Mouse (Mus musculus) liver, embryonic 16.5 days (tissue): ENCODE data around the gene Cav3. TPM values are rescaled to one million over a fixed set of nuclear protein-coding genes. Genes with fewer than 3 reads are reported as not detected.

Source experiments
- ATAC-seq: fragments of 200-750 bp; cut with Nextera tagmentation; 2 replicates; pipeline ENCODE4 v1.8.0; 2017; ENCODE audit warnings: low read depth, mild to moderate bottlenecking, moderate number of reproducible peaks, moderate library complexity
- H3K27ac ChIP-seq: fragments of 300-500 bp; sonication (generic); 2 replicates; pipeline ENCODE4 v1.5.1; 2014; ENCODE audit warnings: mild to moderate bottlenecking, low read length
- H3K27me3 ChIP-seq: fragments of 300-500 bp; sonication (generic); 2 replicates; pipeline ENCODE4 v1.6.1; 2014; ENCODE audit warnings: low read depth, low read length, mixed read lengths; ENCODE audit not compliant: control insufficient read depth, insufficient read depth
- H3K36me3 ChIP-seq: fragments of 300-500 bp; sonication (generic); 2 replicates; pipeline ENCODE4 v1.6.1; 2014; ENCODE audit warnings: mild to moderate bottlenecking; ENCODE audit not compliant: control insufficient read depth, insufficient read depth
- H3K4me1 ChIP-seq: fragments of 300-500 bp; sonication (generic); 2 replicates; pipeline ENCODE4 v1.6.1; 2014; ENCODE audit warnings: low read depth, low read length, mixed read lengths; ENCODE audit not compliant: control insufficient read depth
- H3K4me2 ChIP-seq: fragments of 300-500 bp; sonication (generic); 2 replicates; pipeline ENCODE4 v1.6.1; 2014; ENCODE audit warnings: low read depth, low read length, mixed read lengths
- H3K4me3 ChIP-seq: fragments of 300-500 bp; sonication (generic); 2 replicates; pipeline ENCODE4 v1.5.1; 2014; ENCODE audit warnings: low read depth, mild to moderate bottlenecking, low read length
- H3K9ac ChIP-seq: fragments of 300-500 bp; sonication (generic); 2 replicates; pipeline ENCODE4 v1.6.1; 2014; ENCODE audit warnings: low read depth, low read length
- H3K9me3 ChIP-seq: fragments of 300-500 bp; sonication (generic); replicated peaks from 2 replicates; pipeline ENCODE4 v1.6.1; 2016; ENCODE audit warnings: low read length; ENCODE audit not compliant: control insufficient read depth
- WGBS: fragments of 180-500 bp; shearing (Covaris S2); extraction: QIAGEN DNeasy Blood & Tissue Kit; methylation state at CpG from one replicate; pipeline ENCODE4 v1.1.7; 2014; ENCODE audit not compliant: insufficient replicate concordance; 5-methylcytosine and 5-hydroxymethylcytosine counted together
- polyA plus RNA-seq: library from polyadenylated mRNA; unstranded; fragments of >200 nt; fragmentation: Nextera tagmentation; extraction: Ambion mirVana; gene quantifications from 2 replicates; pipeline ENCODE4 v1.2.1, GENCODE M21; 2015

Gene Cav3
- 1.3 and 2.5 TPM in 2 replicates for polyA plus RNA-seq

GRCm38 (mm10) chr6:112459341-112459749 lies at the start of gene Cav3:
Cav3 (plus strand) TSS chr6:112459505.
- H3K4me2 ChIP-seq: no peak within 1 kb of the TSS
- H3K9ac ChIP-seq: no peak within 1 kb of the TSS
- 70% methylated on average over 12 of the region's 12 CpGs for WGBS
- no peaks in the 10 kb centered on the region for H3K4me1 ChIP-seq
- no peaks in the 10 kb centered on the region for H3K9me3 ChIP-seq
- H3K27ac ChIP-seq: no peak within 1 kb of the TSS
- no peak for ATAC-seq
- H3K27me3 ChIP-seq: no peaks in the 10 kb centered on the region
- no peak within 1 kb of the TSS for H3K4me3 ChIP-seq
- H3K36me3 ChIP-seq: no peaks in the 10 kb centered on the region

- ATAC-seq: no peak
- Histone ChIP-seq H3K4me1 (no peaks in the 10 kb centered on the region), H3K9me3 (no peaks in the 10 kb centered on the region), H3K27ac (no peak overlapping the region), H3K27me3 (no peaks in the 10 kb centered on the region), H3K36me3 (no peaks in the 10 kb centered on the region), H3K9ac (no peak overlapping the region), H3K4me3 (no peak overlapping the region), H3K4me2 (no peak overlapping the region)
- 61% methylated on average over 9 of the region's 9 CpGs for WGBS
Measured at GRCm38 (mm10) chr6:112419333-112419732, 40.0 kb upstream of the Cav3 start.

GRCm38 (mm10) chr6:112420883-112421282 lies 38.4 kb upstream of the Cav3 start:
- WGBS: 69% methylated on average over 1 of the region's 1 CpGs
- ATAC-seq: no peak
- H3K4me3 ChIP-seq: no peak overlapping the region
- H3K27me3 ChIP-seq: no peaks in the 10 kb centered on the region
- H3K36me3 ChIP-seq: no peaks in the 10 kb centered on the region
- H3K27ac ChIP-seq: no peak overlapping the region
- no peak overlapping the region for H3K9ac ChIP-seq
- H3K9me3 ChIP-seq: no peaks in the 10 kb centered on the region
- no peak overlapping the region for H3K4me2 ChIP-seq
- H3K4me1 ChIP-seq: no peaks in the 10 kb centered on the region

GRCm38 (mm10) chr6:112423746-112424501 lies 35.4 kb upstream of the Cav3 start:
- WGBS: 55% methylated on average over 8 of the region's 8 CpGs
- no peak overlapping the region for H3K27ac ChIP-seq
- no peaks in the 10 kb centered on the region for H3K36me3 ChIP-seq
- no peak overlapping the region for H3K9ac ChIP-seq
- no peak overlapping the region for H3K4me2 ChIP-seq
- H3K4me1 ChIP-seq: no peaks in the 10 kb centered on the region
- H3K9me3 ChIP-seq: no peaks in the 10 kb centered on the region
- H3K27me3 ChIP-seq: no peaks in the 10 kb centered on the region
- H3K4me3 ChIP-seq: no peak overlapping the region
- ATAC-seq: no peak

GRCm38 (mm10) chr6:112426018-112426732 lies 33.1 kb upstream of the Cav3 start:
- Histone ChIP-seq H3K4me2 (no peak overlapping the region), H3K9me3 (no peaks in the 10 kb centered on the region), H3K27me3 (no peaks in the 10 kb centered on the region), H3K4me1 (no peaks in the 10 kb centered on the region), H3K9ac (no peak overlapping the region), H3K27ac (no peak overlapping the region), H3K4me3 (no peak overlapping the region), H3K36me3 (no peaks in the 10 kb centered on the region)
- WGBS: 54% methylated on average over 6 of the region's 6 CpGs
- ATAC-seq: no peak

- Histone ChIP-seq H3K4me2 (no peak overlapping the region), H3K9me3 (no peaks in the 10 kb centered on the region), H3K27ac (no peak overlapping the region), H3K4me3 (no peak overlapping the region), H3K27me3 (no peaks in the 10 kb centered on the region), H3K36me3 (no peaks in the 10 kb centered on the region), H3K4me1 (no peaks in the 10 kb centered on the region), H3K9ac (no peak overlapping the region)
- WGBS: 33% methylated on average over 3 of the region's 3 CpGs
- no peak for ATAC-seq
Measured at GRCm38 (mm10) chr6:112445675-112446074, 13.6 kb upstream of the Cav3 start.

- Histone ChIP-seq H3K4me3 (no peak overlapping the region), H3K9ac (no peak overlapping the region), H3K36me3 (no peaks in the 10 kb centered on the region), H3K4me1 (no peaks in the 10 kb centered on the region), H3K27ac (no peak overlapping the region), H3K27me3 (no peaks in the 10 kb centered on the region), H3K4me2 (no peak overlapping the region), H3K9me3 (no peaks in the 10 kb centered on the region)
- no peak for ATAC-seq
- 70% methylated on average over 5 of the region's 5 CpGs for WGBS
Measured at GRCm38 (mm10) chr6:112461459-112461858, 2.2 kb downstream of the Cav3 start.

- H3K4me1 ChIP-seq: no peaks in the 10 kb centered on the region
- no peaks in the 10 kb centered on the region for H3K27me3 ChIP-seq
- H3K36me3 ChIP-seq: no peaks in the 10 kb centered on the region
- no peak overlapping the region for H3K4me2 ChIP-seq
- ATAC-seq: no peak
- H3K4me3 ChIP-seq: no peak overlapping the region
- no peaks in the 10 kb centered on the region for H3K9me3 ChIP-seq
- no peak overlapping the region for H3K27ac ChIP-seq
- WGBS: 57% methylated on average over 6 of the region's 6 CpGs
- no peak overlapping the region for H3K9ac ChIP-seq
Measured at GRCm38 (mm10) chr6:112463331-112463730, 4.0 kb downstream of the Cav3 start.

- 54% methylated on average over 3 of the region's 3 CpGs for WGBS
- Histone ChIP-seq H3K27me3 (no peaks in the 10 kb centered on the region), H3K9ac (no peak overlapping the region), H3K4me1 (no peaks in the 10 kb centered on the region), H3K4me2 (no peak overlapping the region), H3K4me3 (no peak overlapping the region), H3K36me3 (no peaks in the 10 kb centered on the region), H3K9me3 (no peaks in the 10 kb centered on the region), H3K27ac (no peak overlapping the region)
- no peak for ATAC-seq
Measured at GRCm38 (mm10) chr6:112465441-112465840, 6.1 kb downstream of the Cav3 start.
